Mouse (Mus musculus): ENCODE measurements around the gene Flcn.
A peak's percentile ranks its signal among the peaks of the same experiment; 100 is the strongest.

Flcn gene

GRCm38 (mm10) chr11:59804409-59805110 lies 5.3 kb downstream of the Flcn start:
- DNase-seq: peak; percentile 60 to 69

- DNase-seq: no peak
Observed at GRCm38 (mm10) chr11:59803516-59803915, 6.3 kb downstream of the Flcn start.

GRCm38 (mm10) chr11:59801881-59802280 lies 7.9 kb downstream of the Flcn start:
- peak in 1 of 2 experiments; percentile 31 for DNase-seq

GRCm38 (mm10) chr11:59800412-59800811 lies 9.4 kb downstream of the Flcn start:
- no peak for DNase-seq

- DNase-seq: no peak
Observed at GRCm38 (mm10) chr11:59793390-59793789, 16.4 kb downstream of the Flcn start.

- DNase-seq: no peak
Observed at GRCm38 (mm10) chr11:59789311-59789710, 20.5 kb downstream of the Flcn start.

GRCm38 (mm10) chr11:59787199-59787781 lies 22.5 kb downstream of the Flcn start, which contains the start of gene Pld6:
Gene Pld6, minus strand, starts transcription at chr11:59787645.
- DNase-seq: peak in 1 of 2 experiments; percentile 50

- DNase-seq: no peak
Observed at GRCm38 (mm10) chr11:59786444-59787198, 23.2 kb downstream of the Flcn start.

GRCm38 (mm10) chr11:59783591-59783990 lies 26.2 kb downstream of the Flcn start:
- DNase-seq: no peak

- no peak for DNase-seq
Observed at GRCm38 (mm10) chr11:59782091-59782590, 27.7 kb downstream of the Flcn start.

- no peak for DNase-seq
Observed at GRCm38 (mm10) chr11:59780241-59780640, 29.6 kb downstream of the Flcn start.

GRCm38 (mm10) chr11:59779406-59779805 lies 30.4 kb downstream of the Flcn start:
- DNase-seq: no peak

- DNase-seq: no peak
Observed at GRCm38 (mm10) chr11:59778874-59779223, 31.0 kb downstream of the Flcn start.

GRCm38 (mm10) chr11:59778181-59778873 lies 31.5 kb downstream of the Flcn start:
- DNase-seq: peak; percentile 87 to 91

GRCm38 (mm10) chr11:59777259-59777658 lies 32.6 kb downstream of the Flcn start:
- DNase-seq: peak in 1 of 2 experiments; percentile 48

- no peak for DNase-seq
Observed at GRCm38 (mm10) chr11:59775435-59776148, 34.2 kb downstream of the Flcn start.

GRCm38 (mm10) chr11:59774522-59774921 lies 35.3 kb downstream of the Flcn start:
- DNase-seq: no peak

- peak in 1 of 2 experiments; percentile 51 for DNase-seq
Observed at GRCm38 (mm10) chr11:59772902-59773301, 36.9 kb downstream of the Flcn start.

- DNase-seq: peak; percentile 45 to 81
Observed at GRCm38 (mm10) chr11:59772291-59772690, 37.5 kb downstream of the Flcn start.

- DNase-seq: no peak
Observed at GRCm38 (mm10) chr11:59770753-59771152, 39.1 kb downstream of the Flcn start.

- DNase-seq: no peak
Observed at GRCm38 (mm10) chr11:59769738-59770137, 40.1 kb downstream of the Flcn start.

- DNase-seq: no peak
Observed at GRCm38 (mm10) chr11:59769307-59769706, 40.5 kb downstream of the Flcn start.
